Mouse (Mus musculus): ENCODE measurements around the gene Elmo1. TPM values are rescaled to one million over a fixed set of nuclear protein-coding genes. Genes with fewer than 3 reads are reported as not detected.

Elmo1 gene
- total and polyA plus RNA-seq, 2 experiments from 2014 or later, result 35.2 to 36.4 TPM

GRCm38 (mm10) chr13:20063331-20063730 lies 27.1 kb upstream of the Elmo1 start:
- Histone ChIP-seq H3K27ac (ENCODE audit: low read depth, low read length) (no peak overlapping the region), H3K9me3 (ENCODE audit: low read length) (no peaks in the 10 kb centered on the region), H3K4me2 (ENCODE audit: low read depth, low read length, poor library complexity, severe bottlenecking) (no peak overlapping the region), H3K27me3 (ENCODE audit: insufficient read depth, low read length) (no peaks in the 10 kb centered on the region), H3K9ac (replicated peaks; ENCODE audit: low read length, poor library complexity, severe bottlenecking) (no peak overlapping the region), H3K4me1 (ENCODE audit: insufficient read depth, low read length) (no peaks in the 10 kb centered on the region), H3K36me3 (ENCODE audit: insufficient read depth, low read length) (no peaks in the 10 kb centered on the region), H3K4me3 (ENCODE audit: low read depth, low read length) (no peak overlapping the region)
- no peak for TF ChIP-seq CTCF (IDR thresholded peaks at IDR 0.05)
- no peak for ATAC-seq (ENCODE audit: low FRiP score)
- 80% methylated on average over 5 of the region's 5 CpGs for WGBS
- no peak for DNase-seq (ENCODE audit: low spot score)

- no peak overlapping the region for H3K4me3 ChIP-seq (ENCODE audit: low read depth, low read length)
- no peak for ATAC-seq (ENCODE audit: low FRiP score)
Measured at GRCm38 (mm10) chr13:20072043-20072442, 18.4 kb upstream of the Elmo1 start.

GRCm38 (mm10) chr13:20072994-20073393 lies 17.4 kb upstream of the Elmo1 start:
- Histone ChIP-seq H3K27me3 (ENCODE audit: insufficient read depth, low read length) (no peaks in the 10 kb centered on the region), H3K9ac (replicated peaks; ENCODE audit: low read length, poor library complexity, severe bottlenecking) (no peak overlapping the region), H3K27ac (ENCODE audit: low read depth, low read length) (no peak overlapping the region), H3K4me1 (ENCODE audit: insufficient read depth, low read length) (no peaks in the 10 kb centered on the region), H3K36me3 (ENCODE audit: insufficient read depth, low read length) (no peaks in the 10 kb centered on the region), H3K4me2 (ENCODE audit: low read depth, low read length, poor library complexity, severe bottlenecking) (no peak overlapping the region), H3K4me3 (ENCODE audit: low read depth, low read length) (no peak overlapping the region), H3K9me3 (ENCODE audit: low read length) (no peaks in the 10 kb centered on the region)
- TF ChIP-seq CTCF (IDR thresholded peaks at IDR 0.05), result no peak
- DNase-seq (ENCODE audit: low spot score) (no peak), ATAC-seq (ENCODE audit: low FRiP score) (no peak)
- 91% methylated on average over 5 of the region's 5 CpGs for WGBS

More at GRCm38 (mm10) chr13:20072043-20072442, 18.4 kb upstream of the Elmo1 start:
- Histone ChIP-seq H3K36me3 (ENCODE audit: insufficient read depth, low read length) (no peaks in the 10 kb centered on the region), H3K4me2 (ENCODE audit: low read depth, low read length, poor library complexity, severe bottlenecking) (no peak overlapping the region), H3K9me3 (ENCODE audit: low read length) (no peaks in the 10 kb centered on the region), H3K27me3 (ENCODE audit: insufficient read depth, low read length) (no peaks in the 10 kb centered on the region), H3K9ac (replicated peaks; ENCODE audit: low read length, poor library complexity, severe bottlenecking) (no peak overlapping the region), H3K4me1 (ENCODE audit: insufficient read depth, low read length) (no peaks in the 10 kb centered on the region), H3K27ac (ENCODE audit: low read depth, low read length) (no peak overlapping the region)
- no peak for DNase-seq (ENCODE audit: low spot score)
- no peak for TF ChIP-seq CTCF (IDR thresholded peaks at IDR 0.05)

- Histone ChIP-seq H3K4me2 (ENCODE audit: low read depth, low read length, poor library complexity, severe bottlenecking) (no peak overlapping the region), H3K36me3 (ENCODE audit: insufficient read depth, low read length) (no peaks in the 10 kb centered on the region), H3K4me1 (ENCODE audit: insufficient read depth, low read length) (no peaks in the 10 kb centered on the region), H3K9ac (replicated peaks; ENCODE audit: low read length, poor library complexity, severe bottlenecking) (no peak overlapping the region), H3K27me3 (ENCODE audit: insufficient read depth, low read length) (no peaks in the 10 kb centered on the region), H3K27ac (ENCODE audit: low read depth, low read length) (no peak overlapping the region), H3K9me3 (ENCODE audit: low read length) (no peaks in the 10 kb centered on the region), H3K4me3 (ENCODE audit: low read depth, low read length) (no peak overlapping the region)
- WGBS, result 95% methylated on average over 1 of the region's 1 CpGs
- ATAC-seq (ENCODE audit: low FRiP score) (no peak), DNase-seq (ENCODE audit: low spot score) (no peak)
- TF ChIP-seq CTCF (IDR thresholded peaks at IDR 0.05), result no peak
Measured at GRCm38 (mm10) chr13:20076521-20076920, 13.9 kb upstream of the Elmo1 start.

GRCm38 (mm10) chr13:20077237-20077636 lies 13.2 kb upstream of the Elmo1 start:
- DNase-seq (ENCODE audit: low spot score) (no peak), ATAC-seq (ENCODE audit: low FRiP score) (no peak)
- no peaks in the 10 kb centered on the region for H3K9me3 ChIP-seq (ENCODE audit: low read length)
- no peaks in the 10 kb centered on the region for H3K36me3 ChIP-seq (ENCODE audit: insufficient read depth, low read length)
- no peak overlapping the region for H3K27ac ChIP-seq (ENCODE audit: low read depth, low read length)
- 91% methylated on average over 3 of the region's 3 CpGs for WGBS
- TF ChIP-seq CTCF (IDR thresholded peaks at IDR 0.05), result no peak
- H3K4me2 ChIP-seq (ENCODE audit: low read depth, low read length, poor library complexity, severe bottlenecking), result no peak overlapping the region
- H3K9ac ChIP-seq (replicated peaks; ENCODE audit: low read length, poor library complexity, severe bottlenecking), result no peak overlapping the region
- H3K4me3 ChIP-seq (ENCODE audit: low read depth, low read length), result no peak overlapping the region
- no peaks in the 10 kb centered on the region for H3K4me1 ChIP-seq (ENCODE audit: insufficient read depth, low read length)
- H3K27me3 ChIP-seq (ENCODE audit: insufficient read depth, low read length), result no peaks in the 10 kb centered on the region

GRCm38 (mm10) chr13:20090711-20091603 lies 561 bp downstream of the Elmo1 start:
- WGBS, result under 1% methylated on average over 63 of the region's 93 CpGs
- DNase-seq (ENCODE audit: low spot score) (peak; percentile 59), ATAC-seq (ENCODE audit: low FRiP score) (peak; percentile 79)
- Histone ChIP-seq H3K9ac (replicated peaks; ENCODE audit: low read length, poor library complexity, severe bottlenecking) (peak overlapping the region; percentile 74), H3K4me1 (ENCODE audit: insufficient read depth, low read length) (no peaks in the 10 kb centered on the region), H3K9me3 (ENCODE audit: low read length) (no peaks in the 10 kb centered on the region), H3K27ac (ENCODE audit: low read depth, low read length) (peak overlapping the region; percentile 67), H3K4me3 (ENCODE audit: low read depth, low read length) (peak overlapping the region; percentile 87), H3K27me3 (ENCODE audit: insufficient read depth, low read length) (no peaks in the 10 kb centered on the region), H3K4me2 (ENCODE audit: low read depth, low read length, poor library complexity, severe bottlenecking) (peak overlapping the region; percentile 94), H3K36me3 (ENCODE audit: insufficient read depth, low read length) (no peaks in the 10 kb centered on the region)
- TF ChIP-seq CTCF (IDR thresholded peaks at IDR 0.05), result no peak
